Mouse (Mus musculus) neutrophil, adult 65 days (primary cell): ENCODE data around the gene Ovch2. TPM values are rescaled to one million over a fixed set of nuclear protein-coding genes. Genes with fewer than 3 reads are reported as not detected.

Experiments
- total RNA-seq: library from RNA; stranded (reverse); gene quantifications from 2 replicates; pipeline ENCODE4 v1.2.4, GENCODE M21; 2023

Gene Ovch2
- not detected in 2 replicates for total RNA-seq

DNA sequence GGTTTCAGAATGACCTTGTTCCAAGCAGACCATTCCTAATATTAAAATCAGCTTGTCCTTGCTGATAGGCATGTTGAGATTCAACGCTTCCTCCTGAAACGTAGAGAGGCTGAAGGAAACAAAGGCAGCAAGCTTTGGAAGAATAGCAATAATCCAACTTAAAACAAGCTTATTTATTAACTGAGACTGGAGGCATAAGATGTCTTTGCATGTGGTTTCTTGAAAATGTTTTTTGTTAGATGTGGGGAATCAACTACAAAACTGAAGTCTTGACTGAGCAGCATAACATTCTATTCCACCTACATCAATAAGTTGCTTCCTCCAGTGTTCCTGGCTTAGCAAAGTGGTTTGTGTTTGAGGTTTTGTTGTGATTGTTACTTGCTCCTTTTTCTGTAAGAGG, at the start of gene Ovch2:
Gene Ovch2 (minus strand): TSS at position 101 of the 400 bp plus-strand sequence.

GRCm38 (mm10) chr7:107847390-107847789, 46.4 kb upstream of the Ovch2 start, which contains the start of gene Olfr470:
TSS of gene Olfr470 (minus strand) at chr7:107847490.

GRCm38 (mm10) chr7:107825441-107825840, 24.4 kb upstream of the Ovch2 start, which contains the start of gene Olfr469:
TSS of gene Olfr469 (minus strand) at chr7:107825541.

GRCm38 (mm10) chr7:107811963-107812362, 11.0 kb upstream of the Ovch2 start, which contains the start of gene Olfr467:
TSS of gene Olfr467 (plus strand) at chr7:107812263.

DNA sequence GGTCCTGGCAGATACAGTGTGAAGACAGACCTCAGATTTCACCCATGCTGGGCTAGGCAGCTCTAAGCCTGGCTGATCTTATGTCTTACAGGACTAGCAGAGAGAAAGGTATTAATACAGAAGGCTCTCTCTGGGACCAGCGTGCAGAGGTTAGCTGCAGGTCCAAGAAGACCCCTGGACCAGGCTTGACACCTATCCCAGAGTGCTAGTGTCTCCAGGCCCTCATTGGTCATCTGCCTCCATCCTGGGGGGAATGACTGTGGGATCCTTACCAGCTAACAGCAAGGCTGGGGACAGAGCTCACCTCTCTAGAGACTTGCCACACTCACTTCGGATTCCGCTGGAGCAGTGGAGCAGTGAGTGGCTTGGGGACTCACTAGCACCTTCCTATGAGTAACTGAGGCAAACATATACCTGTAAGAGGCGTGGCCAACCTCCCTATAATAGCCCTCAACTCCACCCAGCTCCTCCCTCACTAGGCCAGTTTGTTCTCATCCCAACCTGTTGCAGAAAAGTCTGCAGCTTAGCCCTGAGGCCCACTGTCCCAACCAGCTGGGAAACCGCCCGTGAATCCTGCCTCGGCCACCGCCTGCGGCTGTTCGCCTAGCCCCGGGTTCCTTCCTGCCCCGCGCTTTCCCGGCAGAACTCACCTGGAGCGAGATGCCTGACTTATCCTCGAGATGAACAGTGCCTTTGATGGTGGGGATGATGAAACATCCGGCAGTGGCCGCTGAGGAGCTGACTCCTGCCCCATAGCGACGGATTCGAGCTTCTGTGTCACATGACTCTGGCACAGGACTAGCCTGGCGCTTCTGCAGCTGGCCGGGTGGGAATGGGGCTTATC, 43.5 kb downstream of the Ovch2 start, which contains the start of gene Cyb5r2:
Gene Cyb5r2 (minus strand): TSS at position 725 of the 844 bp plus-strand sequence.

Other genes with a start within 250 kb of the Ovch2 start
- gene Olfml1, start 233.8 kb downstream of the Ovch2 start, total RNA-seq = not detected in 2 replicates
- gene Ppfibp2, start 206.0 kb downstream of the Ovch2 start, total RNA-seq = 9.3 and 12.3 TPM in 2 replicates
- not detected in 2 replicates for gene 5330417H12Rik, start 176.0 kb downstream of the Ovch2 start, total RNA-seq
- gene Cyb5r2, start 43.2 kb downstream of the Ovch2 start, total RNA-seq = not detected in 2 replicates
- not detected in 2 replicates for gene Olfr467, start 11.1 kb upstream of the Ovch2 start, total RNA-seq
- gene Olfr469, start 24.3 kb upstream of the Ovch2 start, total RNA-seq = not detected in 2 replicates
- gene Olfr470, start 46.3 kb upstream of the Ovch2 start, total RNA-seq = not detected in 2 replicates
- not detected in 2 replicates for gene Olfr472, start 96.7 kb upstream of the Ovch2 start, total RNA-seq
- gene Olfr473, start 129.2 kb upstream of the Ovch2 start, total RNA-seq = not detected in 2 replicates
- gene Olfr474, start 153.4 kb upstream of the Ovch2 start, total RNA-seq = not detected in 2 replicates
- not detected in 2 replicates for gene Olfr476, start 163.6 kb upstream of the Ovch2 start, total RNA-seq
- gene Olfr477, start 185.5 kb upstream of the Ovch2 start, total RNA-seq = not detected in 2 replicates
- not detected in 2 replicates for gene Olfr478, start 232.8 kb upstream of the Ovch2 start, total RNA-seq
- gene Olfr479, start 249.5 kb upstream of the Ovch2 start, total RNA-seq = not detected in 2 replicates